Mouse (Mus musculus): ENCODE measurements around the gene Hmcn2.

- TF ChIP-seq CTCF (IDR thresholded peaks at IDR 0.05; ENCODE audit: insufficient read depth, low read depth, low read length) (no peak), POLR2A (IDR thresholded peaks at IDR 0.05; ENCODE audit: insufficient read depth, low read depth, low read length) (no peak)
Observed at GRCm38 (mm10) chr2:31359316-31359715, 45.1 kb downstream of the Hmcn2 start.
